Mouse (Mus musculus) cerebellum, adult (tissue): ENCODE data around the gene Opa1.

ENCODE experiments used
- ATAC-seq: cut with Nextera tagmentation; 2 replicates; pipeline ENCODE4 v1.9.2; 2017; ENCODE audit warnings: mild to moderate bottlenecking, moderate library complexity, mixed read lengths; ENCODE audit not compliant: insufficient number of reproducible peaks, low FRiP score, low TSS enrichment

Gene Opa1

GRCm38 (mm10) chr16:29687987-29688885 is 109.1 kb downstream of the Opa1 start:
- no peak for ATAC-seq

- ATAC-seq = no peak
Observed at GRCm38 (mm10) chr16:29689187-29689819, 110.2 kb downstream of the Opa1 start.

GRCm38 (mm10) chr16:29693025-29693682 is 114.0 kb downstream of the Opa1 start:
- no peak for ATAC-seq

GRCm38 (mm10) chr16:29693791-29694419 is 114.8 kb downstream of the Opa1 start:
- no peak for ATAC-seq

- no peak for ATAC-seq
Observed at GRCm38 (mm10) chr16:29694420-29694959, 115.4 kb downstream of the Opa1 start.
